Mouse (Mus musculus) ES-E14 (cell line): ENCODE measurements at regions not wholly inside any gene's neighbourhood (a gene's known extent, or its start where the extent isn't known, plus 50 kb on each side); places are given as distances from the start of the nearest gene placed in this dataset.

ENCODE experiments used
- DNase-seq: peaks from one replicate; pipeline ENCODE4 v3.0.0-alpha.2; 2013; ENCODE audit warnings: low read depth, low spot score
- H3K27ac ChIP-seq: 2 replicates; pipeline ENCODE4 v1.5.1; 2012; ENCODE audit warnings: low read depth, mild to moderate bottlenecking, low read length, moderate library complexity, mixed read lengths; ENCODE audit not compliant: poor library complexity, insufficient read depth, severe bottlenecking
- H3K36me3 ChIP-seq: 2 replicates; pipeline ENCODE4 v1.6.1; 2012; ENCODE audit warnings: mild to moderate bottlenecking, low read length, moderate library complexity, mixed read lengths; ENCODE audit not compliant: control insufficient read depth, poor library complexity, insufficient read depth, severe bottlenecking
- H3K4me1 ChIP-seq, 2 experiments: fragments of 150-350 bp in 1 of 2; sonication (generic) in 1 of 2; 2 replicates each; pipeline ENCODE4 v1.6.1; 2012; ENCODE audit warnings: low read length in 2 of 2, mild to moderate bottlenecking in 1 of 2, mixed read lengths in 1 of 2; ENCODE audit not compliant: control insufficient read depth in 2 of 2, insufficient read depth in 2 of 2, poor library complexity in 1 of 2
- H3K4me3 ChIP-seq, 2 experiments: fragments of 150-350 bp in 1 of 2; sonication (generic) in 1 of 2; 2 replicates each; pipeline ENCODE4 v1.5.1; 2012; ENCODE audit warnings: low read length in 2 of 2, low read depth in 1 of 2, mild to moderate bottlenecking in 1 of 2, mixed read lengths in 1 of 2; ENCODE audit not compliant: insufficient read depth in 1 of 2, poor library complexity in 1 of 2, severe bottlenecking in 1 of 2
- H3K9ac ChIP-seq: 2 replicates; pipeline ENCODE4 v1.6.1; 2012; ENCODE audit warnings: low read depth, mild to moderate bottlenecking, low read length, mixed read lengths; ENCODE audit not compliant: poor library complexity, insufficient read depth, severe bottlenecking
- H3K9me3 ChIP-seq: fragments of 150-350 bp; sonication (generic); 2 replicates; pipeline ENCODE4 v1.6.1; 2012; ENCODE audit warnings: low read depth, mild to moderate bottlenecking, low read length; ENCODE audit not compliant: control insufficient read depth, insufficient read depth
- CHD2 ChIP-seq: IDR thresholded peaks from 2 replicates; pipeline ENCODE4 v1.6.1; 2014; ENCODE audit warnings: mild to moderate bottlenecking, low read depth, low read length, inconsistent platforms
- HCFC1 ChIP-seq: IDR thresholded peaks from 2 replicates; pipeline ENCODE4 v1.6.1; 2012; ENCODE audit warnings: low read length, inconsistent platforms, borderline replicate concordance; ENCODE audit not compliant: insufficient read depth
- MAFK ChIP-seq: IDR thresholded peaks from 2 replicates; pipeline ENCODE4 v1.6.1; 2014; ENCODE audit warnings: mild to moderate bottlenecking, low read depth, low read length, inconsistent platforms; ENCODE audit not compliant: insufficient read depth
- ZC3H11A ChIP-seq: IDR thresholded peaks from 2 replicates; pipeline ENCODE4 v1.6.1; 2012; ENCODE audit warnings: low read depth, mild to moderate bottlenecking, inconsistent platforms, low read length, borderline replicate concordance
- ZNF384 ChIP-seq: IDR thresholded peaks from 2 replicates; pipeline ENCODE4 v1.6.1; 2012; ENCODE audit warnings: low read depth, low read length, inconsistent platforms
- in situ Hi-C, 2 experiments: fragments of 600-800 bp; cut with MboI; formaldehyde crosslinking; loops; one replicate each; pipeline ENCODE4 v1.15.1; 2025; ENCODE audit warnings: low sequenced_read_pairs in 2 of 2, inconsistent platforms in 1 of 2; ENCODE audit not compliant: unreplicated experiment in 2 of 2

- H3K9me3 ChIP-seq = no peaks in the 10 kb centered on the region
- in situ Hi-C loops = no loop called here
- DNase-seq = peak; percentile 20
Observed at GRCm38 (mm10) chr16:62208191-62208590, 578.4 kb downstream of the Nsun3 start.

GRCm38 (mm10) chr16:62182988-62183387, 603.6 kb downstream of the Nsun3 start:
- no peaks in the 10 kb centered on the region for H3K4me1 ChIP-seq
- in situ Hi-C loops = no loop called here

More at GRCm38 (mm10) chr16:62208191-62208590, 578.4 kb downstream of the Nsun3 start:
- TF ChIP-seq ZC3H11A (no peak), CHD2 (no peak), ZNF384 (no peak), HCFC1 (no peak), MAFK (no peak)
- H3K9ac ChIP-seq = no peak overlapping the region
- no peak overlapping the region for H3K4me3 ChIP-seq
- H3K36me3 ChIP-seq = no peaks in the 10 kb centered on the region
- no peaks in the 10 kb centered on the region for H3K4me1 ChIP-seq
- no peak overlapping the region for H3K27ac ChIP-seq

More at GRCm38 (mm10) chr16:62182988-62183387, 603.6 kb downstream of the Nsun3 start:
- TF ChIP-seq CHD2 (no peak), HCFC1 (no peak), ZNF384 (no peak), ZC3H11A (no peak), MAFK (no peak)
- DNase-seq = no peak
- Histone ChIP-seq H3K27ac (no peak overlapping the region), H3K9ac (no peak overlapping the region), H3K36me3 (no peaks in the 10 kb centered on the region), H3K9me3 (no peaks in the 10 kb centered on the region), H3K4me3 (no peak overlapping the region)
